In the genomic region with DNA sequence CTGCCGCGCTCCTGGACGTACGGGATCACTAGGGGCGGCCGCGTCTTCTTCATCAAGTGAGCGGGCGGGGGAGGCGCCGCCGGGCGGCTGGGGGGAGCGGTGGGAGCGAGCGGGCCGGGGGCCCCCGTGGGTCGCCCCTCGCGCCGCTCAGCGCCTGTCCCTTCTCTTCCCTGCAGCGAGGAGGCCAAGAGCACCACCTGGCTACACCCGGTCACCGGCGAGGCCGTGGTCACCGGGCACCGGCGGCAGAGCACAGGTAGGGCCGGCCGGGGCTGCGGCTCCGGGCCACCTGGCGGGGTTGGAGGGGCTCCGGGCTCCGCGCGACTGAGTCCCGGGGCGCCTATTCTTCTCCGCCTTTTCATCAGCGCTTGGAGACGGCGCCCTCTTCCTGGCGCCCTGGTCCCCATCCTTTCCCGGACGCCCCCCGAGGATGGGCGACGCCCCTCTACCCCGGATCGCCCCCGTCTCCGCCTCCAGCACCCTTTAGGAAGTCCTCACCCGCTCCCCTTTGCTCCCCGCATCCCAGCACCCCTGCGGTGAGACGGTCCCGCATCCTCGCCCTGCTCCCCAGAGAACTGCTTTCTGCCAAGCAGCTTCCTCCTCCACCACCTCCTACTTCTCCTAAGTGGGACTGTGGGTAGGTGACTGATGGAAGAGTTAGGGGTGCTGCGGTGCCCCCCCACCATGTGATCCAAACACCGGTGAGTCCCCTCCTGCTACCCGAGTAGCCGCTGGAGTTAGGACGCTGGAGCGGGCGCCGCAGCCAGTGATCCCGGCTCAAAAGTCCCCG, we compare ENCODE assay signal across 9 mouse cellular contexts. TPM values are rescaled to one million over a fixed set of nuclear protein-coding genes. Genes with fewer than 3 reads are reported as not detected.
A peak's percentile ranks its signal among the peaks of the same experiment; 100 is the strongest.
DNase-seq lines count a peak whose midpoint lies in the region; ATAC-seq and TF ChIP-seq lines count a peak whose summit lies in the region.
"Had no signal": no experiment of that assay in that cellular context is flagged by ENCODE, and none has a peak within 500 bp of the region (broad histone marks: within the 10 kb centered on the region; RNA-seq: fewer than 3 reads in every experiment).

No protein-coding gene starts in this region.

- TF ChIP-seq CTCF in kidney, adult 2 months (conservative IDR thresholded peaks at IDR 0.05; ENCODE audit: insufficient read depth, insufficient read length, low read depth, low read length) = no peak

- no peaks in the 10 kb centered on the region for H3K4me1 ChIP-seq in kidney, adult 2 months (ENCODE audit: control insufficient read depth, insufficient read depth, low read length)
- H3K4me1 ChIP-seq in embryonic facial prominence, embryonic 10.5 days = peaks cover 17% of the 10 kb centered on the region
- H3K4me1 ChIP-seq in kidney, embryonic 15.5 days = peaks cover 18% of the 10 kb centered on the region
- 0 out of 2 replicates have a peak, but pooled peaks cover 5% of the 10 kb centered on the region for H3K4me1 ChIP-seq in liver, embryonic 15.5 days (replicated peaks)
- peaks cover 39% of the 10 kb centered on the region for H3K4me1 ChIP-seq in neural tube, embryonic 13.5 days (replicated peaks)

- H3K36me3 ChIP-seq in kidney, adult 2 months (ENCODE audit: control insufficient read depth, insufficient read depth, low read length) = no peaks in the 10 kb centered on the region
- peaks cover 24% of the 10 kb centered on the region for H3K36me3 ChIP-seq in embryonic facial prominence, embryonic 10.5 days (replicated peaks)
- H3K36me3 ChIP-seq in kidney, embryonic 15.5 days = peaks cover 12% of the 10 kb centered on the region; the same call in 1 of the 2 replicates
- H3K36me3 ChIP-seq in liver, embryonic 15.5 days (replicated peaks) = no peaks in the 10 kb centered on the region
- peaks cover 7% of the 10 kb centered on the region; the same call in 1 of the 2 replicates for H3K36me3 ChIP-seq in neural tube, embryonic 13.5 days
- H3K36me3 ChIP-seq: G1E had no signal

- peak overlapping the region; percentile 79 for H3K4me2 ChIP-seq in kidney, embryonic 15.5 days
- peak overlapping the region; percentile 76 for H3K4me2 ChIP-seq in liver, embryonic 15.5 days
- peak overlapping the region; percentile 70 for H3K4me2 ChIP-seq in neural tube, embryonic 13.5 days

- no peaks in the 10 kb centered on the region for H3K27me3 ChIP-seq in kidney, adult 2 months (replicated peaks; ENCODE audit: control insufficient read depth, insufficient read depth, low read length)
- H3K27me3 ChIP-seq in embryonic facial prominence, embryonic 10.5 days (replicated peaks; ENCODE audit: low read depth, poor library complexity, severe bottlenecking) = no peaks in the 10 kb centered on the region
- no peaks in the 10 kb centered on the region for H3K27me3 ChIP-seq in kidney, embryonic 15.5 days
- H3K27me3 ChIP-seq in liver, embryonic 15.5 days = peaks cover 38% of the 10 kb centered on the region
- H3K27me3 ChIP-seq in neural tube, embryonic 13.5 days = no peaks in the 10 kb centered on the region

- H3K9me3 ChIP-seq in embryonic facial prominence, embryonic 10.5 days = 0 out of 2 replicates have a peak, but pooled peaks cover 6% of the 10 kb centered on the region
- H3K9me3 ChIP-seq in kidney, embryonic 15.5 days (replicated peaks) = no peaks in the 10 kb centered on the region
- no peaks in the 10 kb centered on the region for H3K9me3 ChIP-seq in liver, embryonic 15.5 days (replicated peaks)
- 0 out of 2 replicates have a peak, but pooled peaks cover 6% of the 10 kb centered on the region for H3K9me3 ChIP-seq in neural tube, embryonic 13.5 days

- peak; percentile 81 for ATAC-seq in kidney, embryonic 15.5 days (replicated peaks; ENCODE audit: low FRiP score)
- ATAC-seq in liver, embryonic 15.5 days (ENCODE audit: insufficient read depth) = peak; percentile 45
- peak; percentile 91 for ATAC-seq in neural tube, embryonic 13.5 days (ENCODE audit: low read depth)

- peak overlapping the region; percentile 87 for H3K4me3 ChIP-seq in kidney, adult 2 months (ENCODE audit: insufficient read depth, low read depth, low read length)
- H3K4me3 ChIP-seq in embryonic facial prominence, embryonic 10.5 days = peak overlapping the region; percentile 96
- H3K4me3 ChIP-seq in kidney, embryonic 15.5 days (replicated peaks) = peak overlapping the region; percentile 97
- peak overlapping the region; percentile 69 for H3K4me3 ChIP-seq in liver, embryonic 15.5 days (replicated peaks)
- peak overlapping the region; percentile 97 for H3K4me3 ChIP-seq in neural tube, embryonic 13.5 days

- DNase-seq in kidney, adult 2 months = peak; percentile 42
- no peak for DNase-seq in kidney, postnatal 10 days
- no peak for DNase-seq in embryonic facial prominence, embryonic 10.5 days (ENCODE audit: low spot score)
- DNase-seq in heart, adult 8-10 months (ENCODE audit: low spot score) = peak; percentile 15
- DNase-seq in thymus, adult 18-20 months = peak; percentile 41 to 51

- peak overlapping the region; percentile 45; the same call in 1 of the 2 replicates for H3K27ac ChIP-seq in kidney, adult 2 months (ENCODE audit: insufficient read depth, low read depth, low read length)
- H3K27ac ChIP-seq in embryonic facial prominence, embryonic 10.5 days (replicated peaks) = peak overlapping the region; percentile 98
- H3K27ac ChIP-seq in kidney, embryonic 15.5 days = peak overlapping the region; percentile 93
- peak overlapping the region; percentile 35 for H3K27ac ChIP-seq in liver, embryonic 15.5 days (replicated peaks)
- peak overlapping the region; percentile 97 for H3K27ac ChIP-seq in neural tube, embryonic 13.5 days (replicated peaks)

- under 1% methylated on average over 72 of the region's 72 CpGs for WGBS in kidney, adult 2 months
- WGBS in embryonic facial prominence, embryonic 10.5 days = 1% methylated on average over 71 of the region's 72 CpGs
- under 1% methylated on average over 70 of the region's 72 CpGs for WGBS in kidney, embryonic 15.5 days
- whole genome bisulfite sequencing in liver, embryonic 15.5 days (ENCODE audit: insufficient replicate concordance) = under 1% methylated on average over 66 of the region's 72 CpGs
- 0% methylated on average over 48 of the region's 72 CpGs for WGBS in neural tube, embryonic 13.5 days

- peak overlapping the region; percentile 95 for H3K9ac ChIP-seq in kidney, embryonic 15.5 days
- H3K9ac ChIP-seq in liver, embryonic 15.5 days = peak overlapping the region; percentile 60
- peak overlapping the region; percentile 99 for H3K9ac ChIP-seq in neural tube, embryonic 13.5 days

- TF ChIP-seq POLR2A in kidney, adult 2 months (IDR thresholded peaks at IDR 0.05; ENCODE audit: low read depth, low read length) = no peak

RNA-seq across cellular contexts. Expression of a gene that starts 0.5 kb away (rescaled TPM):
- 20.1 and 21.4 TPM in 2 replicates for polyA plus RNA-seq in kidney, adult 2 months (2012; rRNA removed)
- 42.0 and 47.1 TPM in 2 replicates for polyA plus RNA-seq in embryonic facial prominence, embryonic 10.5 days (2016; fragmentation: Nextera tagmentation; extraction: Ambion mirVana)
- 10 to 100 TPM; 18.2 to 29.2 (median 24.8) TPM for total RNA-seq in heart, adult 8-10 months (2022)
- 48.4 and 50.1 TPM in 2 replicates for polyA plus RNA-seq in kidney, embryonic 15.5 days (2015; fragmentation: Nextera tagmentation; extraction: Ambion mirVana)
- 4.0 and 6.1 TPM in 2 replicates for polyA plus RNA-seq in liver, embryonic 15.5 days (2015; fragmentation: Nextera tagmentation; extraction: Ambion mirVana)
- 44.0 and 49.5 TPM in 2 replicates for polyA plus RNA-seq in neural tube, embryonic 13.5 days (2015; fragmentation: Nextera tagmentation; extraction: Ambion mirVana)
- polyA plus RNA-seq: G1E had no signal

Comparison
In these comparisons a context has a peak if more than half of its experiments do, and no peak if none do; other contexts are left out.
1. DNase-seq: peak in kidney, adult 2 months (single experiment), heart, adult 8-10 months (single experiment) and thymus, adult 18-20 months (2 of 2); none in kidney, postnatal 10 days (single experiment) and embryonic facial prominence, embryonic 10.5 days (single experiment).
2. H3K27ac ChIP-seq: peak in every context shown above with its lines; median percentile 98 in embryonic facial prominence, embryonic 10.5 days; 97 in neural tube, embryonic 13.5 days; 93 in kidney, embryonic 15.5 days; 45 in kidney, adult 2 months; 35 in liver, embryonic 15.5 days.
3. Peak in every context shown above with its lines, with median percentiles within 50 percentile points of each other: H3K4me3 ChIP-seq, ATAC-seq, H3K4me2 ChIP-seq and H3K9ac ChIP-seq.